8 mouse cellular contexts compared by ENCODE assay signal in the genomic region with DNA sequence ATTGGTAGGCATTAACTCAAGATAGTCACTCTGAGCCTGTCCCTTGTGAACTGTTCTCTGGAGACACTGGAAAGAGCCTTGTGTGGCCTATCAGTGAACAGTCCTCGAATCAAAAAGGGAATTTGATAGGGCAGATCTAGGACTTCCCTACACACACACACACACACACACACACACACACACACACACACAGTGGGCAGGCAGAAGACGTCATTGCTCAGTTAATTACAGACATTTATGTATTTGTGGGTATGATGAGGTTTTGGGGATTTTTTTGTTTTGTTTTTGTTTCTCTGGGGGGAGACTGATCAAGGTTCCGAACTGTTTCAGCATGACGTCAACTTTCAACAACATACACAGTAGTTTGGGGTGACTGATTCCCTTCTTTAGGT. TPM values are rescaled to one million over a fixed set of nuclear protein-coding genes. Genes with fewer than 3 reads are reported as not detected.
A peak's percentile ranks its signal among the peaks of the same experiment; 100 is the strongest.
DNase-seq lines count a peak whose midpoint lies in the region; ATAC-seq lines count a peak whose summit lies in the region.

No protein-coding gene starts in this region.

- no peaks in the 10 kb centered on the region for H3K9me3 ChIP-seq in heart, embryonic 13.5 days
- no peaks in the 10 kb centered on the region for H3K9me3 ChIP-seq in hindbrain, embryonic 16.5 days (ENCODE audit: control insufficient read depth, low read length)
- no peaks in the 10 kb centered on the region for H3K9me3 ChIP-seq in midbrain, embryonic 14.5 days (ENCODE audit: control insufficient read depth, low read length)

- 63% methylated on average over 4 of the region's 4 CpGs for WGBS in heart, embryonic 13.5 days
- WGBS in hindbrain, embryonic 16.5 days: 65% methylated on average over 4 of the region's 4 CpGs
- WGBS in midbrain, embryonic 14.5 days: 73% methylated on average over 4 of the region's 4 CpGs

- H3K36me3 ChIP-seq in heart, embryonic 13.5 days: no peaks in the 10 kb centered on the region
- no peaks in the 10 kb centered on the region for H3K36me3 ChIP-seq in hindbrain, embryonic 16.5 days (ENCODE audit: control insufficient read depth, insufficient read depth, low read length)
- H3K36me3 ChIP-seq in midbrain, embryonic 14.5 days (ENCODE audit: control insufficient read depth, insufficient read depth, low read length): no peaks in the 10 kb centered on the region

- intact Hi-C loops in heart, postnatal 14 days (cut with DNase I): no loop called here

- no peak for ATAC-seq in heart, embryonic 13.5 days (ENCODE audit: extremely low read depth, insufficient number of reproducible peaks, low FRiP score, low TSS enrichment)
- 0 out of 2 replicates have a peak, but pooled peaks have one; percentile 14 for ATAC-seq in hindbrain, embryonic 16.5 days
- no peak; the same call in 1 of the 2 replicates for ATAC-seq in midbrain, embryonic 14.5 days (ENCODE audit: low FRiP score, low TSS enrichment)

- peaks cover 11% of the 10 kb centered on the region; the same call in 1 of the 2 replicates for H3K27me3 ChIP-seq in heart, embryonic 13.5 days (replicated peaks)
- no peaks in the 10 kb centered on the region for H3K27me3 ChIP-seq in hindbrain, embryonic 16.5 days (replicated peaks; ENCODE audit: control insufficient read depth, insufficient read depth, low read length)
- no peaks in the 10 kb centered on the region for H3K27me3 ChIP-seq in midbrain, embryonic 14.5 days (ENCODE audit: control insufficient read depth, insufficient read depth, low read length)

- peak overlapping the region; percentile 93; the same call in 1 of the 2 replicates for H3K9ac ChIP-seq in heart, embryonic 13.5 days
- peak overlapping the region; percentile 99 for H3K9ac ChIP-seq in hindbrain, embryonic 16.5 days (ENCODE audit: low read depth, low read length)
- peak overlapping the region; percentile 89 for H3K9ac ChIP-seq in midbrain, embryonic 14.5 days (replicated peaks; ENCODE audit: low read length)

- peak overlapping the region; percentile 79; the same call in 1 of the 2 replicates for H3K4me3 ChIP-seq in heart, embryonic 13.5 days
- H3K4me3 ChIP-seq in hindbrain, embryonic 16.5 days (ENCODE audit: low read length): peak overlapping the region; percentile 87
- H3K4me3 ChIP-seq in midbrain, embryonic 14.5 days (replicated peaks; ENCODE audit: low read depth, low read length): peak overlapping the region; percentile 80

- no peak overlapping the region for H3K27ac ChIP-seq in heart, embryonic 13.5 days (replicated peaks)
- peak overlapping the region; percentile 96 for H3K27ac ChIP-seq in hindbrain, embryonic 16.5 days (ENCODE audit: low read depth, low read length)
- peak overlapping the region; percentile 94 for H3K27ac ChIP-seq in midbrain, embryonic 14.5 days (replicated peaks; ENCODE audit: low read depth, low read length)

- peak overlapping the region; percentile 95 for H3K4me2 ChIP-seq in heart, embryonic 13.5 days
- peak overlapping the region; percentile 83 for H3K4me2 ChIP-seq in hindbrain, embryonic 16.5 days (ENCODE audit: low read length)
- peak overlapping the region; percentile 95 for H3K4me2 ChIP-seq in midbrain, embryonic 14.5 days (ENCODE audit: low read length)

- no peak for DNase-seq in heart, postnatal 14 days
- DNase-seq in MEL-GATA-1-ER (ENCODE audit: extremely low read depth, low read depth): peak; percentile 80
- no peak for DNase-seq in midbrain, embryonic 14.5 days
- no peak for DNase-seq in left cerebral cortex, adult 8-10 months (ENCODE audit: low spot score in 2 of 2)
- DNase-seq in spleen, postnatal 36 days (ENCODE audit: low spot score in 2 of 2): no peak
- DNase-seq in layer of hippocampus, postnatal 14 days (ENCODE audit: low spot score in 2 of 2): no peak

- peaks cover 30% of the 10 kb centered on the region for H3K4me1 ChIP-seq in heart, embryonic 13.5 days
- peaks cover 19% of the 10 kb centered on the region for H3K4me1 ChIP-seq in hindbrain, embryonic 16.5 days (ENCODE audit: control insufficient read depth, insufficient read depth, low read depth, low read length)
- H3K4me1 ChIP-seq in midbrain, embryonic 14.5 days (ENCODE audit: control insufficient read depth, insufficient read depth, low read length): peaks cover 8% of the 10 kb centered on the region; the same call in 1 of the 2 replicates

RNA-seq across cellular contexts. Expression of a gene that starts 0.8 kb away (rescaled TPM):
- polyA plus RNA-seq in heart, embryonic 13.5 days (2015; fragmentation: Nextera tagmentation; extraction: Ambion mirVana): 4.0 and 6.1 TPM in 2 replicates
- 1 to 10 TPM; 5.8 to 8.8 TPM for total RNA-seq in heart, postnatal 14 days (2021)
- polyA plus RNA-seq in hindbrain, embryonic 16.5 days (2015; fragmentation: Nextera tagmentation; extraction: Ambion mirVana): 27.8 and 28.5 TPM in 2 replicates
- 45.5 and 50.2 TPM in 2 replicates for polyA plus RNA-seq in midbrain, embryonic 14.5 days (2014; fragmentation: Nextera tagmentation; extraction: Ambion mirVana)
- 100 to 1,000 TPM; 242 to 283 (median 258) TPM for total RNA-seq in left cerebral cortex, adult 8-10 months (2022)
- 100 to 1,000 TPM; 236 to 242 TPM for total RNA-seq in layer of hippocampus, postnatal 14 days (2021)

RNA-seq across cellular contexts. Expression of a gene that starts 20.3 kb away (rescaled TPM):
- 31.0 and 32.3 TPM in 2 replicates for polyA plus RNA-seq in heart, embryonic 13.5 days (2015; fragmentation: Nextera tagmentation; extraction: Ambion mirVana)
- total RNA-seq in heart, postnatal 14 days (2021): 10 to 100 TPM; 41.2 to 42.9 TPM
- polyA plus RNA-seq in hindbrain, embryonic 16.5 days (2015; fragmentation: Nextera tagmentation; extraction: Ambion mirVana): 28.3 and 35.1 TPM in 2 replicates
- polyA plus RNA-seq in midbrain, embryonic 14.5 days (2014; fragmentation: Nextera tagmentation; extraction: Ambion mirVana): 77.5 and 87.8 TPM in 2 replicates
- 10 to 100 TPM; 22.7 to 25.8 (median 25.1) TPM for total RNA-seq in left cerebral cortex, adult 8-10 months (2022)
- total RNA-seq in layer of hippocampus, postnatal 14 days (2021): 10 to 100 TPM; 38.7 to 41.4 TPM

RNA-seq across cellular contexts. Expression of a gene that starts 52.4 kb away (rescaled TPM):
- not detected in 2 replicates for polyA plus RNA-seq in heart, embryonic 13.5 days (2015; fragmentation: Nextera tagmentation; extraction: Ambion mirVana)
- total RNA-seq in heart, postnatal 14 days (2021): not detected
- 0.38 and 0.40 TPM in 2 replicates for polyA plus RNA-seq in hindbrain, embryonic 16.5 days (2015; fragmentation: Nextera tagmentation; extraction: Ambion mirVana)
- 0.09 TPM in 1 of 2 replicates, not detected in the other for polyA plus RNA-seq in midbrain, embryonic 14.5 days (2014; fragmentation: Nextera tagmentation; extraction: Ambion mirVana)
- not detected for total RNA-seq in left cerebral cortex, adult 8-10 months (2022)
- under 1 TPM in 1 of 2 experiments, not detected in 1; 0.07 TPM for total RNA-seq in layer of hippocampus, postnatal 14 days (2021)

Comparison
In these comparisons a context has a peak if more than half of its experiments do, and no peak if none do; other contexts are left out.
1. RNA of a gene that starts 0.8 kb away (total RNA-seq): 242 to 283 TPM in left cerebral cortex, adult 8-10 months and 236 to 242 TPM in layer of hippocampus, postnatal 14 days; 5.8 to 8.8 TPM in heart, postnatal 14 days; every median in the first group is over 10 times any median in the second.
2. Peak in every context shown above with its lines, with median percentiles within 50 percentile points of each other: H3K4me2 ChIP-seq, H3K4me3 ChIP-seq and H3K9ac ChIP-seq.